Mouse (Mus musculus): ENCODE results near the gene Afap1. TPM values are rescaled to one million over a fixed set of nuclear protein-coding genes. Genes with fewer than 3 reads are reported as not detected.

Afap1 gene
- total RNA-seq, 2 experiments from 2014 or later, result 24.2 to 30.6 TPM

- no peak for DNase-seq
These were observed 39.9 kb downstream of the Afap1 start for GRCm38 (mm10) chr5:35933059-35933458.

GRCm38 (mm10) chr5:35935939-35936338 is 42.8 kb downstream of the Afap1 start:
- DNase-seq, result no peak

- DNase-seq, result no peak
These were observed 45.4 kb downstream of the Afap1 start for GRCm38 (mm10) chr5:35938249-35939223.

- DNase-seq, result no peak
These were observed 46.8 kb downstream of the Afap1 start for GRCm38 (mm10) chr5:35939958-35940357.

- no peak for DNase-seq
These were observed 50.4 kb downstream of the Afap1 start for GRCm38 (mm10) chr5:35943541-35943940.

- no peak for DNase-seq
These were observed 53.7 kb downstream of the Afap1 start for GRCm38 (mm10) chr5:35946841-35947240.

- no peak for DNase-seq
These were observed 54.3 kb downstream of the Afap1 start for GRCm38 (mm10) chr5:35947427-35947826.

- DNase-seq, result peak; percentile 45
These were observed 55.3 kb downstream of the Afap1 start for GRCm38 (mm10) chr5:35948225-35948975.

- DNase-seq, result no peak
These were observed 55.9 kb downstream of the Afap1 start for GRCm38 (mm10) chr5:35949061-35949460.

GRCm38 (mm10) chr5:35950504-35950903 is 57.4 kb downstream of the Afap1 start:
- no peak for DNase-seq

- DNase-seq, result no peak
These were observed 61.1 kb downstream of the Afap1 start for GRCm38 (mm10) chr5:35954055-35954718.

GRCm38 (mm10) chr5:35956268-35956667 is 63.1 kb downstream of the Afap1 start:
- DNase-seq, result no peak

- peak; percentile 33 for DNase-seq
These were observed 65.6 kb downstream of the Afap1 start for GRCm38 (mm10) chr5:35958681-35959080.

GRCm38 (mm10) chr5:35960168-35960567 is 67.0 kb downstream of the Afap1 start:
- no peak for DNase-seq

GRCm38 (mm10) chr5:35961271-35961670 is 68.2 kb downstream of the Afap1 start:
- peak; percentile 61 for DNase-seq

- DNase-seq, result no peak
These were observed 70.5 kb downstream of the Afap1 start for GRCm38 (mm10) chr5:35963635-35964034.

GRCm38 (mm10) chr5:35965036-35965435 is 71.9 kb downstream of the Afap1 start:
- DNase-seq, result no peak

- DNase-seq, result no peak
These were observed 76.7 kb downstream of the Afap1 start for GRCm38 (mm10) chr5:35969857-35970256.

GRCm38 (mm10) chr5:35970380-35971105 is 77.4 kb downstream of the Afap1 start:
- no peak for DNase-seq

GRCm38 (mm10) chr5:35971841-35972578 is 78.9 kb downstream of the Afap1 start:
- DNase-seq, result peak; percentile 85

- DNase-seq, result no peak
These were observed 79.6 kb downstream of the Afap1 start for GRCm38 (mm10) chr5:35972739-35973138.
